Mouse (Mus musculus) layer of hippocampus, adult 9-10 months (tissue): ENCODE measurements around the gene Ubiad1.

Experiments
- DNase-seq: peaks from one replicate; pipeline ENCODE4 v3.0.0; 2022; ENCODE audit warnings: low spot score

Ubiad1 gene

DNA sequence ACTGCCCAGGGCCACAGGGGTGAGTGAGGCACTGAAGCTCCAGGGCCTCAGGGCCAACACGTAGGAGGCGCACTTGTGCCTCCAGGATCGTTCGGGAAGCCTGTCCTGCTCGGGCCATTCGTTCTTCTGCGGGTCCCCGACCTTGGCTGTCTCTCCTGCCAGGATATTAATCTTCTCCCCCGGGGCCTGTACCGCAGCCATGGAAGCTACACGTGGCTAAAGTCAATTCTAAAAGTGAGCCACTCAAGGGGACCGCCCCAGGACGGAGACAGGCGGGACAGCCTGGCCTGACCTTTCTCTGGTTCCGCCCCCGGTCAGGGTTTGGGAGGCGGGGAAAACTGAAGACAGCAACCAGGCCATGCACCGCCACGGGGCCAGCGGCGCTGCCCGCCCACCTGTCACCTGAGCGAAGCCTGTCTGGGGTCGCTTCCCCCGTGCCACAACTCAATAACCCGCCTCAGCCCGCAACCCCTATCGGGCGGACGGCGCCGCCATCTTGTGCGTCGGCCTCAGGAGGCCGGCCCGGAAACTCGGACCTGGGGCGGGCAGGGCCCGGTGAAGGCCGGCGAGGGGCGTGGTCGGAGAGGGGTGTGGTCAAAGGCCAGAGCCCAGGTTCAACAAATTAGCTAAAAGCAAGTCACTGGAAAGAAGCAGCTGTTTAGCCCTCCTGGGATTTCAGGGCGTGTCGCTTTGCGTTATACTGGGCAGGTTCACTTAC is at the start of gene Ubiad1:
TSS of gene Ubiad1 (minus strand) at position 522 of the 718 bp plus-strand sequence.
- no peak for DNase-seq

DNA sequence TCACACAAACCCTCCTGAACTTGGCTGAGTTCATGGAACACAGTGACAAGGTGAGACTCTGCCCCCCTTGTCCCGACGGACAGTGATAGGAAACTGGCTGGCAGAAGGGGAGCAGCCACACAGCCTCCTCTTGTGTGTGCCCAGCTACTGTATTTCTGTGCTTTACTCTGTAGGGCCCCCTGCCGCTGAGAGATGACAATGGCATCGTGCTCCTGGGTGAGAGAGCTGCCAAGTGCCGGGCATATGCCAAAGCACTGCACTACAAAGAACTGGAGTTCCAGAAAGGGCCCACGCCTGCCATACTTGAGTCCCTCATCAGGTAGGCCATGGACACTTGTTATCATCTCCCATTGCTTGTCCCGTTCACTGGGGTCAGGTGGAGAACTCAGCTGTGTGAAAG is 46.9 kb upstream of the Ubiad1 start:
- no peak for DNase-seq

DNA sequence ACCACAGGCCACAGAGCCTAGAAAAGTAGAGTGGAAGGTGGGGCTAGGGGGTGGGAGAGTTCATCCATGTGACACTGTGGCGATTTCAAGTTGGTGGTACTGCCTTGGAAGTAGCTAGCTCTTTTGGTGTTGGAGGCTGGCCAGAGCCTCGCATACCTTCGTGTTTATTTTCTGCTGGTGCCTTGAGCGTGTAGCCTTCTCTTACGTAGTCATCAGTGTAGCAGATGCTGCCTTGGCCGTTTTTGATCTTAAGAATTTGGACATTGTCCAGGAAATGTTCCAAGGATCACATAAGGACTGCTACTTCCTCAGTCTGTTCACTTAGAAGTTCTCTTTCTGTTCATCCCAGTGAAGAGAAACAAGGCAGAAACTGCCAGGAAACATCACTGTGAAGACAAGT is 45.9 kb upstream of the Ubiad1 start:
- no peak for DNase-seq

DNA sequence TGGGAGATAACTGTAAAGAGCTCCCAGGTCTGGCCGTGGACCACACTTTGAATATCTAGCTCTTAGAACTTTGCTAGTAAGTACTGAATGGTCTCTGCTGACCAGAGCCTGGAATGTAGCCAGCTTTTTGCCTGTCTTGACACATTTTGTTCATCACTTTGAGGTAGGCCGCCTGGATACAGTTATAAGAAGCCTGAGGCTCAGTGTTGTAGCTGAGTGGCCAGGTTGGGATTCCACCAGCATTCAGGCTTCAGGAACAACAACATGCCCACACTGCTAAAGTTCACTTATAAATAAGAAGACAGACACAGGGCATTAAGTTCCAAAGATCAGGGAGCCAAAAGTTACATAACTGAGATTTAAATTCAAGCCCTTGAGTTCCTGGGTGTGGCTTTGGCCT is 43.3 kb upstream of the Ubiad1 start:
- DNase-seq: no peak

- DNase-seq: no peak
These were observed 39.9 kb upstream of the Ubiad1 start for GRCm38 (mm10) chr4:148484511-148484910.

GRCm38 (mm10) chr4:148481557-148482168 is 37.1 kb upstream of the Ubiad1 start:
- DNase-seq: no peak

DNA sequence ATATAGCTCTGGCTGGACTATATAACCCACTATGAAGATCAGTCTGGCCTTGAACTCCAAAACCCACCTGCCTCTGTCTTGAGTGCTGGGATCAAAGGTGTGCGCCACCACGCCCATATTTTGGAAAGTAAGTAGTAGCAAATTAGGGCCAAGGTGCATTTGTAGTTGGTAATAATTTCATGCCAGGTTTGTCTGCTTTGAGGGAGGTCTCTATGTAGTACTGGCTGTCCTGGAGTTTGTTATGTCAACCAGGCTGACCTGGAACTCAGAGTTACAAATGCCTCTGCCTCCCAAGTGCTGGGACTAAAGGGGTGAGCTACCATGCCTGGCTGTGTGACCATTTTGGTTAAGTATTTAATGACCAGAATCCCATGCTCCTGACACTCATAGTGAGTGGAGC is 35.7 kb upstream of the Ubiad1 start:
- DNase-seq: no peak

GRCm38 (mm10) chr4:148473496-148473895 is 28.9 kb upstream of the Ubiad1 start:
- DNase-seq: no peak

DNA sequence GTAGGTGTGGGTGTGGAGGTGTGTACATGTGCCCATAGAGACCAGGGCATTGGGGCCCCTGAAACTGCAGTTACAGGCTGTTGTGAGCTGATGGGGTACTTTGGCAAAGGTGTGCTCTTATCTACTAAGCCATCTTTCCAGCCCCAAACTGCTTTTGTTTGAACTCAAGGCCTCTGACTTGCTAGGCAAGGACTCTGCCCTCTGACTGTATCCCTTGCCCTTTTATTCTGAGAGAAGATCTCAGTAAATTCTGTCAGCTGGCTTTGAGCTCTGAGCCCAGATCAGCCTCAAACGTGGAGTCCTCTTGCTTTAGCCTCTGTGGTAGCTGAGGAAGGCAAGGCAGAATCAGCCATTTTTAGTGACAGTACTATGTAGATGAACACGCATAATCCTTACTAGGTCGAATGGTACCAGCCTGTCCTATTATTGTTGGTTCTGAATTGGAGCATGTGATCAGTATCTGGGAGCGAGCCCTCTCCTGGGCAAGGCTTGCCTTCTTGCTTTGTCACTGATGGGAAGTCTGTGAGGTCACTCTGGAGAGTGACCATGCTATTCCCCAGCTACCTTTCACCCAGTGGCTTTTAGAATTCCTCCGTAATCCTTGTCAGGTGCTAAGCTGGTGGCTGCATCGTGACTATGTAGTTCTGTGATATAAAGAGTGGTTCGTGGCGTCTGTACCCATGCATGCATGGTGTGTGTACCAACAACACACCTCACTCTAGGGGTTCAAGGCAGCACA is 28.0 kb upstream of the Ubiad1 start:
- no peak for DNase-seq

- DNase-seq: no peak
These were observed 26.8 kb upstream of the Ubiad1 start for GRCm38 (mm10) chr4:148471363-148471806.

GRCm38 (mm10) chr4:148469487-148470252 is 25.1 kb upstream of the Ubiad1 start:
- no peak for DNase-seq

GRCm38 (mm10) chr4:148468396-148468795 is 23.8 kb upstream of the Ubiad1 start:
- no peak for DNase-seq

GRCm38 (mm10) chr4:148466511-148467079 is 22.0 kb upstream of the Ubiad1 start:
- no peak for DNase-seq

DNA sequence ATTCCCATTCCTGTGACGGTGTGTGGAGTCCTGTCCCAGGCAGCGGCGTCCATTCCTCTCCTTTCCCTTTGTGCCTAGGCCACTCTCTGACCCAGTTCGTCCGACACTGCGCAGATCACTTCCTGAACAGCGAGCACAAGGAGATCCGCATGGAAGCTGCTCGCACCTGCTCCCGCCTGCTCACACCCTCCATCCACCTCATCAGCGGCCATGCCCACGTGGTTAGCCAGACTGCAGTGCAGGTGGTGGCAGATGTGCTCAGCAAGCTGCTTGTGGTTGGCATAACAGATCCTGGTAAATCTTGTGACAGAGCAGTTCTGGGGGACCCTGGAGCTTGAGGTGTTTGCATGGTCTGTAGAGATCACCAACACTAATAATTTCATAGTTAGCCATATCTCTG is 20.3 kb upstream of the Ubiad1 start:
- no peak for DNase-seq

DNA sequence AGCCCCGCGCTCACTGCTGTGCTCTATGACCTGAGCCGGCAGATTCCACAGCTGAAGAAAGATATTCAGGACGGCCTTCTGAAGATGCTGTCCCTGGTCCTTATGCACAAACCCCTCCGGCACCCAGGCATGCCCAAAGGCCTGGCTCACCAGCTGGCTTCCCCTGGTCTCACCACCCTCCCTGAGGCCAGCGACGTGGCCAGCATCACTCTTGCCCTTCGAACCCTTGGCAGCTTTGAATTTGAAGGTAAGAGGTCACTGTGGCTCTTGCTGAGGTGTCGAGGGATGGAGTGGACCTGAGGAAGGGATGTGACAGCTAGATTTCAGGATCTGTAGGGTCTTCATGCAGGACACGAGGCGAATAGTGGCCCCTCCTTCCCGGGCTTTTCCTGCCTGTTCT is 19.7 kb upstream of the Ubiad1 start:
- DNase-seq: no peak

DNA sequence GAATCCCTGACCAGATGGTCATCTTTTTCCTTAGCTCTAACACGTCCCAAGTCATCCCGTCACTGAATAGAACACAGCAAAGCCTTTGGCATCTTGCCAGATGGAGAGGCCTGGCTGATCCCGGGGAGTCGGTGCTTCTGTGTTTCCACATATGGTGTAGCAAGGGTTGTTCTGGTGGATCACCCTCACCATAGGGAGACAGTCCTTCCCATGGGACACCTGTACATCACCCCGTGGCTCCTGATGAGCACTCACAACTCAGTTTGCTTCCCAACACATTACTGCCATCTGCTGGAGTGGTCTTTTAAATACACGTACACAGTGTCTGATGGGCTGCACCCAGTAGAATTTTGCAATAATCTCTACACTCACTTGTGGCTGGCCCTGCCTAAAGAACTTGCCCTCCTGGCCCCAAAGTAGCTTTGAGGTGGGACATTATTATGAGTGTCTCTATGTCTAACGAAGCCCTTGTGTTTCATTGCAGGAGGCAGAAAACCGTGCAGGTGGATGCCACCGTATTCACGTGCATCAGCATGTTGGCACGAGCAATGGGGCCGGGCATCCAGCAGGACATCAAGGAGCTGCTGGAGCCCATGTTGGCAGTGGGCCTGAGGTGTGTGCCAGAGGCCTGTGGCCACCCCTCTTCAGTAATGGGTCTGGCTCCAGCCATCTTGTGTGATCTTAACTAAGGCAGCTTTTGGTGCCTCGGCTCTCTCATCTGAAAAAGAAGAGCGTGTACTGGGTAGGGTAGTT is 18.8 kb upstream of the Ubiad1 start:
- peak; percentile 22 for DNase-seq

GRCm38 (mm10) chr4:148462717-148463116 is 18.1 kb upstream of the Ubiad1 start:
- no peak for DNase-seq

DNA sequence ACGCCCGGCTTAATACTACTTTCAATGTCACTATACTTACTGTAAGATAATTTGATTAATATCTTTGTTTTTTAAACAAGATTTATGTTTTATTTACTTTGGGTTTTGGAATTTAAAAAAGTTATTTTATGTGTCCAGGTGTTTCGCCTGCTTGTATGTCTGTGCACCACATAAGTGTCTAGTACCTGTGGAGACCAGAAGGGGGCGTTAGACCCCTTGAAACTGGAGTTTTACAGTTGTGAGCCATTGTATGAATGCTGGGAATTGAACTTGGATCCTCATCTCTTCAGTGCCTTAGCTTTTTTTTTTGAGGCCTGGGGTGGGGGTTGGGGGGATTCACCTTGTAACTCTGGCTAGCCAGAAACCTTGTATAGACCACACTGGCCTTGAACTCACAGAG is 17.2 kb upstream of the Ubiad1 start:
- no peak for DNase-seq

- no peak for DNase-seq
These were observed 16.2 kb upstream of the Ubiad1 start for GRCm38 (mm10) chr4:148460656-148461284.

DNA sequence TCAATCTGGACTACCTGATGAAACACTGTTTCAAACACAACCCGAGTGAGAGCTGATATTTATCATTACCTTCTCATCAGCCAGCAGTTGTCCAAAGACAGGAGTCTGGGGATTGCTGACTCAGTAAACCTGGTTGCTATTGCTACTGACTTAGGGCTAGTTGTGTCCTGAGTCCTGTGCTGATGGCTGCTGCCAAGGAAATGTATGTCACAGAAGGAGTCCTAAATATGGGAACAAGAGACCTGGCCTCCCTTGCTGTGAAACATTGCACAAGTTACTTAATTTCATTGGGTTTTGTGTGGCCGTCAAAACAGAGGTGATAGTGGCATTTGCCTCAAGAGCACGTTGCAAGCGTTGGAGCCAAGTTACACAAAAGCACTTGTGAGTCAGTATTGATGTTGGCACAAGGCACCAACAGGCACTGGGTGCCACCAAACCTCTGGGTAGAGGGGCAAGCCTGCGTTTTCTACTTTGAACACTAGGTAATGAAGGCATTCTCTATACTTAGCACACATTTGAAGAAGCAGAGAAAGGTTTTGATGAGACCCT is 11.0 kb upstream of the Ubiad1 start:
- no peak for DNase-seq

DNA sequence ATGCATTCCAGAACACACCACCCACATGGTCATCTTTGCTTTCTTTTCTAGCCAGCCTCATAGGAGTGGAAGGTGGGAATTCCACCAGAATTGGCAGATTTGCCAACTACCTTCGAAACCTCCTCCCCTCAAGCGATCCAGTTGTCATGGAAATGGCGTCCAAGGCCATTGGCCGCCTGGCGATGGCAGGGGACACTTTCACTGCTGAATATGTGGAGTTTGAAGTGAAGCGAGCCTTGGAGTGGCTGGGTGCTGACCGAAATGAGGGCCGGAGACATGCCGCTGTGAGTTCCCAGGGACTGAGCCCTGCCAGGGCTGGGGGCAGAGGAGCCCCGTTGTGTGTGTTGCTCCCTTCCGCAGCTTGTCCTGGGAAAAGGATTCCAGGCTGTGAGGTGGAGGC is 9.1 kb upstream of the Ubiad1 start:
- no peak for DNase-seq
